Mouse (Mus musculus): Measurements from ENCODE around the gene Gm44502.

The Gm44502 gene

GRCm38 (mm10) chr15:89429352-89430221 is at the start of gene Gm44502, which contains the start of the genes C730034F03Rik and Chkb:
Gene Gm44502, minus strand, starts transcription at chr15:89429696.
Gene C730034F03Rik, plus strand, starts transcription at chr15:89429589.
Gene Chkb, minus strand, starts transcription at chr15:89429908.
- DNase-seq = peak; percentile 89 to 95

DNA sequence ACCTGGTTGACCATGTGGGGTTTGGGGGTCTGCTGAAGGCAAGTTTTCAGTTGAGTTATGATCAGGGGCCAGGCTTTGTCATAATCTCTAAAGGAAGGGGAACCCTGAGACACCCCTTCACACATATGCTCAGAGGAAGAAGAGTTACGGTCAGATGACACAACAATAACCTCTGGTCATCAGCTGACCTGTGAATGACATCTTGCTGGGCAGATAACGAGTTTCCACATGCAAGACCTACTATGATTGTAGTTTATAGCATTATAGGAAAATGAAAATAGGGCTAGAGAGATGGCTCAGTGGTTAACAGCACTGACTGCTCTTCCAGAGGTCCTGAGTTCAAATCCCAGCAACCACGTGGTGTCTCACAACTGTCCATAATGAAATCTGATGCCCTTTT is 49.1 kb upstream of the Gm44502 start:
- no peak for DNase-seq

GRCm38 (mm10) chr15:89477806-89478205 is 48.3 kb upstream of the Gm44502 start:
- DNase-seq = no peak

- DNase-seq = no peak
Observed at GRCm38 (mm10) chr15:89477091-89477491, 47.6 kb upstream of the Gm44502 start, which contains the start of gene Arsa. Gene Arsa, minus strand, starts transcription at chr15:89477425.

GRCm38 (mm10) chr15:89476475-89476815 is 46.9 kb upstream of the Gm44502 start:
- no peak for DNase-seq

- peak; percentile 90 to 93 for DNase-seq
Observed at GRCm38 (mm10) chr15:89475611-89476474, 46.3 kb upstream of the Gm44502 start.

GRCm38 (mm10) chr15:89475293-89475600 is 45.8 kb upstream of the Gm44502 start:
- DNase-seq = no peak

- DNase-seq = peak in 1 of 2 experiments; percentile 27
Observed at GRCm38 (mm10) chr15:89474596-89475292, 45.2 kb upstream of the Gm44502 start.

DNA sequence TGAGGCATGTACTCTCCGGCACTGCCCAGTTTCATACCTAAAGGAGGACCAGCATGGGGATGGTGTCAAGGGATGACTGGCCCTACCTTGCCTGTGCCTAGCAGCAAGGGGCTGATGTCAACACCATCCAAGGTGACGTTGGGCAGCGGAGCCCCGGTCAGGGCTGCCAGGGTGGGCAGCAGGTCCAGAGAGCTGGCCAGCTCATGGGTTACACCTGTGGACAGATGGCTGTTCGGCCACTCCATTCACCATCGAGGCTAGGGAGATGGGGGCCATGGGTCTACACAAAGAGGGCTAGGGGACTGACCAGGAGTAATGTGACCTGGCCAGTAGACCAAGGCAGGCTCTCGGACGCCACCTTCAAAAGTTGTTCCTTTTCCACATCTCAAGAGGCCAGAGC is 44.4 kb upstream of the Gm44502 start:
- DNase-seq = no peak

- DNase-seq = peak in 1 of 2 experiments; percentile 13
Observed at GRCm38 (mm10) chr15:89473370-89473769, 43.9 kb upstream of the Gm44502 start.

- no peak for DNase-seq
Observed at GRCm38 (mm10) chr15:89471476-89471875, 42.0 kb upstream of the Gm44502 start.

GRCm38 (mm10) chr15:89468577-89468976 is 39.1 kb upstream of the Gm44502 start:
- DNase-seq = no peak

- no peak for DNase-seq
Observed at GRCm38 (mm10) chr15:89465052-89465451, 35.6 kb upstream of the Gm44502 start.

DNA sequence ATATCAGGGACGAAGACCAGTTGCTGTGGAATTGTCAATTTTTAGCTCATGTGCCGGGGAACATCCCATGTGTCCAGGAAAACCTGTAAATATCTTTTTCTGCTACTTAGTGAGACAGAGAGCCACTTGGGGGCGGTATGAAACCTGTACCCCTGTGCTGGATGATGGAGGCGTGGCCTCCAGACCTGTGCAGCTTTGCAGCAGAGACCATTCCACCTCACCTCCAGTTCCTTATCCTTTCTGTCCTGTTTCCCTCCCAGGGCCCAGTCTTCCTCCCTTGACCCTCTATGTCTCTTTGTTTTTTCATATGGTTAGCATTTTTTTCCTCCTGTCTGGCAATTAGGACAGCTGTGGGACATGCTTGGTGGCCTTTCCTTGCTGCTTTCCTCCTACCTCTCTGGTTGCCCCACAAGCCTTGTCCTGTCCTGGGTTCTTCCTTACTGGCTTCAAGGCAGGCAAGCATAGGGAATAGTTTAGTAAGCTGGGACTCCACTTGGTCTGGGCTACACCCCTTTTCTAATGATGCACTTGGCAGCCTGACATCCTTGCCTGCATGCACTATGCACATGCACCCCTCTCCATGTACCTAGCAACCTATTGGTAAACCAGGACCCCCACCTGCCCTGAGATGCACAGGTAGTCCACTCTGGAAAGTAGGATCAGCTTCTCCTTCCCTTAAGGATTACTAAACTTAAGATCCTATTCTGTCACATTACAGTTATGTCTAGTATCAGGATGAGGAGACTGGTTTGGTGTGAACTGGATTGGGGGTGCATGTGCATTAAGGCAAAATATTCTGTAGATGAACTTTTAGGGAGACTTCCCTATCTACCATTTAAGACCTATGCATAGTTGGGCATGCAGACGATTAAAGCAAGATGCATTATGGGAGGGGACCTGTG is 34.1 kb upstream of the Gm44502 start:
- peak in 1 of 2 experiments; percentile 23 for DNase-seq

GRCm38 (mm10) chr15:89462176-89462575 is 32.7 kb upstream of the Gm44502 start:
- no peak for DNase-seq

DNA sequence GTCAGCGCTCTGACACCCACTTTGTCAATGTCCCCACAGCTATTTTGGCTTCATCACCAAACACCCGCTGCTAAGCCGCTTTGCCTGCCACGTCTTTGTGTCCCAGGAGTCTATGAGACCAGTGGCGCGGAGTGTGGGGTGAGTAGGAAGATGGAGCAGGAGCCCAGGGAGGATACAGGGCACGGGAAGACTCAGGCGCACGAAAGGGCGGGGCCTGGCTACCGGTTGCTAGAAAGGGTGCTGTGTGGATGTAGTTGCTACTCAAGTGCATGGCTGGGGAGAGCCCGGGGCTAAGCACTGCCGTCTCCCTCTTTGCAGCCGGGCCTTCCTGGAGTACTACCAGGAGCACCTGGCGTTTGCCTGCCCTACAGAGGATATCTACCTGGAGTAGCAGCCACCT is 31.8 kb upstream of the Gm44502 start:
- no peak for DNase-seq

- no peak for DNase-seq
Observed at GRCm38 (mm10) chr15:89460298-89460697, 30.8 kb upstream of the Gm44502 start.

DNA sequence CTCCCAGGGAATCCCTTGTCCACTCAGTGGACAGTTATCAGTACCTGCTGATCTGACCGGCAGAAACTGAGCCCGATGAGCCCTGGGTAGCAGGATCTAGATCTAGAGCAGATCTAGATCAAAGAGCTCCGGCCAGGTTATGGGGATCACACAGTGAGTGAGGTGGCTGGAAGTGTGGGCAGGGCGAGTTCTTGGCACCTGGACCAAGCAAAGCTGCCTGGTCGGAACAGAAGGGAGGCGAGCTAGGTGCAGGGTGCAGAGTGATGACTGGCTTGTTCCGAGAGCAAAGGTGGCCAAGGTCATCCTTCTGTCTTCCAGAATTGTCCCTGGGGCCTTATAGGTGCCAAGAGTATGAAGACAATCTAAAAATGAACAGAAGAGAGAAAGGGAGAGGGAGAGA is 30.3 kb upstream of the Gm44502 start:
- no peak for DNase-seq

GRCm38 (mm10) chr15:89458942-89459341 is 29.4 kb upstream of the Gm44502 start:
- DNase-seq = no peak

GRCm38 (mm10) chr15:89455642-89456041 is 26.1 kb upstream of the Gm44502 start:
- no peak for DNase-seq

DNA sequence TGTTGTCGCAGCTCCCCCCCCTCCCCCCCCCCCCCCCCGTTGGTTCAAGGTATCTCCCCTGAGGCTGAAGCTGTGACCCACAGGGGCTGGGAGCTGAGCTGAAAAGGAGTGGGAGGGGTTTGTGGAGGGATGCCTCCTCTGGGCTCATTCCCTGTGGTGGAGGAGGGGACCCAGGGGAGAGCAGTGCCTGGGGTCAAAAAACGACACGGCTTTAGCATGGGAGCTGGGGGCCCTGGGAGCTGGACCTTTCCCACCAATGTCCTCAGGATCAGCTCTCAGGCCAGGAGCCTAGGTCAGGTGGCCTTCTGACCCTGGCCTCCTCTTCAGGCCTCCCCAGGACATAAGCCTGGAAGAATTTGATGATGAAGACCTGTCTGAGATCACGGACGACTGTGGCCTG is 25.4 kb upstream of the Gm44502 start:
- no peak for DNase-seq

Data from thymus, postnatal 36 days (tissue).